Mouse (Mus musculus) ES-Bruce4 (cell line): Measurements from ENCODE around the gene Fmn2.

Experiments used
- CTCF ChIP-seq: IDR thresholded peaks from one replicate; pipeline ENCODE4 v1.8.1; 2011; ENCODE audit warnings: low read depth, low read length
- POLR2A ChIP-seq: IDR thresholded peaks from one replicate; pipeline ENCODE4 v1.8.1; 2011; ENCODE audit warnings: low read length; ENCODE audit not compliant: insufficient read depth

DNA sequence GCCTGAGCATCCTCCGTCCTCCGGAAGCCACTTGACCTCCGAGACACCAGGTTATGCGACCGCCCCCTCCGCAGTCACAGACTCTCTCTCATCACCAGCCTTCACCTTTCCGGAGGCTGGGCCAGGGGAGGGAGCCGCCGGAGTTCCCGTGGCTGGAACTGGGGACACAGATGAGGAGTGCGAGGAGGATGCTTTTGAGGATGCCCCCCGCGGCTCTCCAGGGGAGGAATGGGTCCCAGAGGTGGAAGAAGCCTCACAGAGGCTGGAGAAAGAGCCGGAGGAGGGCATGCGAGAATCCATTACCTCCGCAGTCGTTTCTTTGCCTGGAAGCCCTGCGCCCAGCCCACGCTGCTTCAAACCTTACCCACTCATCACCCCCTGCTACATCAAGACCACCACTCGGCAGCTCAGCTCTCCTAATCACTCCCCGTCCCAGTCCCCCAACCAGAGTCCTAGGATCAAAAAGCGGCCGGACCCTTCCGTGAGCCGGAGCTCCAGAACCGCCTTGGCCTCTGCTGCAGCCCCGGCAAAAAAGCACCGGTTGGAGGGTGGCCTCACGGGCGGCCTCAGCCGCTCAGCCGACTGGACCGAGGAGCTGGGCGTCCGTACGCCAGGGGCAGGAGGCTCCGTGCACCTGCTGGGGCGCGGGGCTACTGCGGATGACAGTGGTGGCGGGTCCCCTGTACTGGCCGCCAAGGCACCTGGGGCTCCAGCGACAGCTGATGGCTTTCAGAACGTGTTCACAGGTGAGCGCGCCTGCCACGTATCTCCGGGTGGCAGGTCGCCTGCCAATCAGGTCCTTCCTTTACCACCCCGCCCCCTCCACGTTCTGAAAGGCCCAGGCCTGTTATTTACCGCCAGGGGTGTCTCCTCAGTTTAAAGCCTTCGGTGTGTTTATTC, 1.5 kb downstream of the Fmn2 start:
- TF ChIP-seq POLR2A (no peak), CTCF (no peak)
